Mouse (Mus musculus): Measurements from ENCODE around the gene Ywhaq. TPM values are rescaled to one million over a fixed set of nuclear protein-coding genes. Genes with fewer than 3 reads are reported as not detected.

The Ywhaq gene
- polyA plus RNA-seq, 1 experiment from 2014 or later = 1,158 TPM

GRCm38 (mm10) chr12:21431950-21432349, 14.5 kb upstream of the Ywhaq start:
- Histone ChIP-seq H3K9me3 (no peaks in the 10 kb centered on the region), H3K4me2 (replicated peaks) (no peak overlapping the region), H3K4me1 (replicated peaks) (no peaks in the 10 kb centered on the region), H3K27me3 (no peaks in the 10 kb centered on the region), H3K9ac (replicated peaks) (no peak overlapping the region), H3K36me3 (no peaks in the 10 kb centered on the region), H3K4me3 (replicated peaks) (no peak overlapping the region), H3K27ac (no peak overlapping the region)
- ATAC-seq = no peak; the same call in 1 of the 2 replicates
- 62% methylated on average over 8 of the region's 8 CpGs for WGBS

- WGBS = 74% methylated on average over 2 of the region's 2 CpGs
- H3K9me3 ChIP-seq = no peaks in the 10 kb centered on the region
- H3K4me1 ChIP-seq (replicated peaks) = peaks cover 8% of the 10 kb centered on the region
- no peak overlapping the region for H3K27ac ChIP-seq
- no peaks in the 10 kb centered on the region for H3K36me3 ChIP-seq
- no peak overlapping the region for H3K4me2 ChIP-seq (replicated peaks)
- no peak overlapping the region for H3K4me3 ChIP-seq (replicated peaks)
- H3K9ac ChIP-seq (replicated peaks) = no peak overlapping the region
- ATAC-seq = no peak
- no peaks in the 10 kb centered on the region for H3K27me3 ChIP-seq
These were observed 13.6 kb upstream of the Ywhaq start for GRCm38 (mm10) chr12:21431039-21431438.

- no peaks in the 10 kb centered on the region for H3K36me3 ChIP-seq
- H3K9me3 ChIP-seq = no peaks in the 10 kb centered on the region
- no peak for ATAC-seq
- WGBS = 75% methylated on average over 4 of the region's 4 CpGs
- H3K4me3 ChIP-seq (replicated peaks) = no peak overlapping the region
- no peaks in the 10 kb centered on the region for H3K27me3 ChIP-seq
- H3K27ac ChIP-seq = no peak overlapping the region
- peaks cover 14% of the 10 kb centered on the region for H3K4me1 ChIP-seq (replicated peaks)
- H3K9ac ChIP-seq (replicated peaks) = no peak overlapping the region
- no peak overlapping the region for H3K4me2 ChIP-seq (replicated peaks)
These were observed 12.7 kb upstream of the Ywhaq start for GRCm38 (mm10) chr12:21430140-21430539.

- Histone ChIP-seq H3K9ac (replicated peaks) (no peak overlapping the region), H3K4me2 (replicated peaks) (no peak overlapping the region), H3K4me1 (replicated peaks) (peaks cover 20% of the 10 kb centered on the region), H3K4me3 (replicated peaks) (no peak overlapping the region), H3K36me3 (no peaks in the 10 kb centered on the region), H3K27me3 (no peaks in the 10 kb centered on the region), H3K9me3 (no peaks in the 10 kb centered on the region), H3K27ac (no peak overlapping the region)
- no peak for ATAC-seq
- WGBS = 76% methylated on average over 1 of the region's 1 CpGs
These were observed 11.6 kb upstream of the Ywhaq start for GRCm38 (mm10) chr12:21429021-21429420.

- 17% methylated on average over 16 of the region's 16 CpGs for WGBS
These were observed 8.9 kb upstream of the Ywhaq start for GRCm38 (mm10) chr12:21426065-21426940.

GRCm38 (mm10) chr12:21424683-21425082, 7.2 kb upstream of the Ywhaq start:
- Histone ChIP-seq H3K27ac (no peak overlapping the region), H3K4me2 (replicated peaks) (no peak overlapping the region), H3K27me3 (no peaks in the 10 kb centered on the region), H3K36me3 (no peaks in the 10 kb centered on the region), H3K4me3 (replicated peaks) (no peak overlapping the region), H3K4me1 (replicated peaks) (peaks cover 20% of the 10 kb centered on the region), H3K9me3 (no peaks in the 10 kb centered on the region), H3K9ac (replicated peaks) (no peak overlapping the region)
- no peak for ATAC-seq
- WGBS = 8% methylated on average over 7 of the region's 7 CpGs

More at GRCm38 (mm10) chr12:21426065-21426940, 8.9 kb upstream of the Ywhaq start:
- peak overlapping the region; percentile 14; the same call in 1 of the 2 replicates for H3K4me3 ChIP-seq (replicated peaks)
- H3K9ac ChIP-seq (replicated peaks) = 0 out of 2 replicates have a peak overlapping the region, but pooled peaks have one; percentile 47
- H3K4me2 ChIP-seq (replicated peaks) = peak overlapping the region; percentile 46
- ATAC-seq = peak; percentile 77
- no peaks in the 10 kb centered on the region for H3K9me3 ChIP-seq
- peaks cover 20% of the 10 kb centered on the region for H3K4me1 ChIP-seq (replicated peaks)
- H3K36me3 ChIP-seq = no peaks in the 10 kb centered on the region
- no peaks in the 10 kb centered on the region for H3K27me3 ChIP-seq
- no peak overlapping the region; the same call in 1 of the 2 replicates for H3K27ac ChIP-seq

GRCm38 (mm10) chr12:21418621-21419131, 1.2 kb upstream of the Ywhaq start:
- peak overlapping the region; percentile 81 for H3K9ac ChIP-seq (replicated peaks)
- peak overlapping the region; percentile 58 for H3K4me2 ChIP-seq (replicated peaks)
- peaks cover 23% of the 10 kb centered on the region for H3K4me1 ChIP-seq (replicated peaks)
- peak overlapping the region; percentile 75 for H3K4me3 ChIP-seq (replicated peaks)
- H3K36me3 ChIP-seq = peaks cover 18% of the 10 kb centered on the region
- ATAC-seq = no peak
- H3K27me3 ChIP-seq = no peaks in the 10 kb centered on the region
- peak overlapping the region; percentile 94 for H3K27ac ChIP-seq
- 0 out of 2 replicates have a peak, but pooled peaks cover 5% of the 10 kb centered on the region for H3K9me3 ChIP-seq
- whole genome bisulfite sequencing = 34% methylated on average over 11 of the region's 11 CpGs

- H3K9ac ChIP-seq (replicated peaks) = peak overlapping the region; percentile 81
These were observed 646 bp upstream of the Ywhaq start for GRCm38 (mm10) chr12:21418083-21418482.

GRCm38 (mm10) chr12:21416506-21416905, 931 bp downstream of the Ywhaq start:
- H3K9ac ChIP-seq (replicated peaks) = peak overlapping the region; percentile 90
- ATAC-seq = no peak
- H3K36me3 ChIP-seq = peaks cover 39% of the 10 kb centered on the region
- under 1% methylated on average over 13 of the region's 15 CpGs for WGBS
- H3K4me1 ChIP-seq (replicated peaks) = peaks cover 23% of the 10 kb centered on the region
- peaks cover 17% of the 10 kb centered on the region; the same call in 1 of the 2 replicates for H3K9me3 ChIP-seq
- H3K27me3 ChIP-seq = no peaks in the 10 kb centered on the region
- peak overlapping the region; percentile 78 for H3K27ac ChIP-seq
- H3K4me3 ChIP-seq (replicated peaks) = peak overlapping the region; percentile 75
- H3K4me2 ChIP-seq (replicated peaks) = peak overlapping the region; percentile 85

More at GRCm38 (mm10) chr12:21418083-21418482, 646 bp upstream of the Ywhaq start:
- Histone ChIP-seq H3K4me3 (replicated peaks) (peak overlapping the region; percentile 75), H3K27ac (peak overlapping the region; percentile 94), H3K4me1 (replicated peaks) (peaks cover 23% of the 10 kb centered on the region), H3K9me3 (0 out of 2 replicates have a peak, but pooled peaks cover 8% of the 10 kb centered on the region), H3K27me3 (no peaks in the 10 kb centered on the region), H3K4me2 (replicated peaks) (peak overlapping the region; percentile 58), H3K36me3 (peaks cover 23% of the 10 kb centered on the region)
- 8% methylated on average over 10 of the region's 10 CpGs for WGBS
- ATAC-seq = no peak

- H3K4me3 ChIP-seq (replicated peaks) = no peak overlapping the region
- no peak for ATAC-seq
- H3K27me3 ChIP-seq = no peaks in the 10 kb centered on the region
- no peak overlapping the region for H3K27ac ChIP-seq
- no peak overlapping the region for H3K9ac ChIP-seq (replicated peaks)
- peaks cover 92% of the 10 kb centered on the region for H3K36me3 ChIP-seq
- 94% methylated on average over 2 of the region's 2 CpGs for WGBS
- H3K4me2 ChIP-seq (replicated peaks) = no peak overlapping the region
- peaks cover 10% of the 10 kb centered on the region for H3K4me1 ChIP-seq (replicated peaks)
- peaks cover 31% of the 10 kb centered on the region for H3K9me3 ChIP-seq
These were observed 6.8 kb downstream of the Ywhaq start for GRCm38 (mm10) chr12:21410620-21411019.

GRCm38 (mm10) chr12:21409651-21410050, 7.8 kb downstream of the Ywhaq start:
- no peak overlapping the region for H3K27ac ChIP-seq
- 99% methylated on average over 3 of the region's 3 CpGs for WGBS
- no peak for ATAC-seq
- no peaks in the 10 kb centered on the region for H3K27me3 ChIP-seq
- H3K4me2 ChIP-seq (replicated peaks) = no peak overlapping the region
- no peak overlapping the region for H3K9ac ChIP-seq (replicated peaks)
- peaks cover 31% of the 10 kb centered on the region for H3K9me3 ChIP-seq
- peaks cover 91% of the 10 kb centered on the region for H3K36me3 ChIP-seq
- no peak overlapping the region for H3K4me3 ChIP-seq (replicated peaks)
- peaks cover under 1% of the 10 kb centered on the region for H3K4me1 ChIP-seq (replicated peaks)

GRCm38 (mm10) chr12:21408789-21409367, 8.6 kb downstream of the Ywhaq start:
- 97% methylated on average over 2 of the region's 2 CpGs for WGBS
- Histone ChIP-seq H3K27me3 (no peaks in the 10 kb centered on the region), H3K4me1 (replicated peaks) (no peaks in the 10 kb centered on the region), H3K4me3 (replicated peaks) (no peak overlapping the region), H3K36me3 (peaks cover 89% of the 10 kb centered on the region), H3K27ac (no peak overlapping the region), H3K9me3 (peaks cover 26% of the 10 kb centered on the region), H3K4me2 (replicated peaks) (no peak overlapping the region), H3K9ac (replicated peaks) (no peak overlapping the region)
- no peak for ATAC-seq
